Mouse (Mus musculus) A20 (cell line): ENCODE measurements around the gene Rap1gap.

Source experiments
- DNase-seq: peaks from one replicate; pipeline ENCODE4 v3.0.0-alpha.2; 2011; ENCODE audit warnings: low read depth, low spot score

Rap1gap gene

GRCm38 (mm10) chr4:137722692-137723427 is 58.3 kb downstream of the Rap1gap start:
- DNase-seq, result peak; percentile 65

- DNase-seq, result no peak
Measured at GRCm38 (mm10) chr4:137723527-137723926, 59.0 kb downstream of the Rap1gap start.

- DNase-seq, result peak; percentile 28
Measured at GRCm38 (mm10) chr4:137724212-137724611, 59.7 kb downstream of the Rap1gap start.

GRCm38 (mm10) chr4:137724766-137725165 is 60.2 kb downstream of the Rap1gap start:
- peak; percentile 83 for DNase-seq

GRCm38 (mm10) chr4:137725541-137726145 is 61.1 kb downstream of the Rap1gap start:
- no peak for DNase-seq

- no peak for DNase-seq
Measured at GRCm38 (mm10) chr4:137726739-137727505, 62.4 kb downstream of the Rap1gap start.

- DNase-seq, result peak; percentile 31
Measured at GRCm38 (mm10) chr4:137727506-137728187, 63.1 kb downstream of the Rap1gap start.

GRCm38 (mm10) chr4:137728399-137729154 is 64.1 kb downstream of the Rap1gap start:
- DNase-seq, result no peak

GRCm38 (mm10) chr4:137729155-137729855 is 64.8 kb downstream of the Rap1gap start:
- DNase-seq, result no peak

- DNase-seq, result peak; percentile 77
Measured at GRCm38 (mm10) chr4:137730134-137730533, 65.6 kb downstream of the Rap1gap start.

- DNase-seq, result no peak
Measured at GRCm38 (mm10) chr4:137730757-137731156, 66.2 kb downstream of the Rap1gap start.

- no peak for DNase-seq
Measured at GRCm38 (mm10) chr4:137731891-137732290, 67.4 kb downstream of the Rap1gap start.

- DNase-seq, result no peak
Measured at GRCm38 (mm10) chr4:137732361-137732760, 67.8 kb downstream of the Rap1gap start.

- no peak for DNase-seq
Measured at GRCm38 (mm10) chr4:137732962-137733361, 68.4 kb downstream of the Rap1gap start.

GRCm38 (mm10) chr4:137733459-137733858 is 68.9 kb downstream of the Rap1gap start:
- no peak for DNase-seq

- no peak for DNase-seq
Measured at GRCm38 (mm10) chr4:137736220-137736701, 71.7 kb downstream of the Rap1gap start.

GRCm38 (mm10) chr4:137737760-137738159 is 73.2 kb downstream of the Rap1gap start:
- no peak for DNase-seq

- DNase-seq, result peak; percentile 46
Measured at GRCm38 (mm10) chr4:137739151-137739923, 74.8 kb downstream of the Rap1gap start.

GRCm38 (mm10) chr4:137740350-137740749 is 75.8 kb downstream of the Rap1gap start:
- DNase-seq, result no peak

GRCm38 (mm10) chr4:137743791-137744190 is 79.3 kb downstream of the Rap1gap start:
- no peak for DNase-seq
